Mouse (Mus musculus) MEL (cell line): ENCODE measurements around the gene Luzp2. TPM values are rescaled to one million over a fixed set of nuclear protein-coding genes. Genes with fewer than 3 reads are reported as not detected.

Source experiments
- DNase-seq: peaks from one replicate; pipeline ENCODE4 v3.0.0; 2011; ENCODE audit warnings: low read depth, low spot score
- H3K27ac ChIP-seq: 2 replicates; pipeline ENCODE4 v1.5.1; 2012; ENCODE audit warnings: low read depth, mild to moderate bottlenecking, control low read depth, low read length, moderate library complexity; ENCODE audit not compliant: control insufficient read depth
- H3K27me3 ChIP-seq, 2 experiments: fragments of 150-350 bp in 1 of 2; sonication (generic) in 1 of 2; 2 replicates each; pipeline ENCODE4 v1.6.1; 2012; ENCODE audit warnings: low read length in 2 of 2, mild to moderate bottlenecking in 2 of 2, improper control_type of control experiment in 1 of 2, moderate library complexity in 1 of 2; ENCODE audit not compliant: insufficient read depth in 2 of 2, control insufficient read depth in 1 of 2
- H3K36me3 ChIP-seq, 2 experiments: 2 replicates each; pipeline ENCODE4 v1.6.1; 2012 to 2014; ENCODE audit warnings: low read length in 2 of 2, improper control_type of control experiment in 1 of 2, inconsistent platforms in 1 of 2, mild to moderate bottlenecking in 1 of 2; ENCODE audit not compliant: insufficient read depth in 2 of 2, control insufficient read depth in 1 of 2
- H3K4me1 ChIP-seq, 2 experiments: fragments of 150-350 bp in 1 of 2; sonication (generic) in 1 of 2; 2 replicates each; pipeline ENCODE4 v1.6.1; 2012; ENCODE audit warnings: low read length in 2 of 2, improper control_type of control experiment in 1 of 2, mild to moderate bottlenecking in 1 of 2; ENCODE audit not compliant: insufficient read depth in 2 of 2, control insufficient read depth in 1 of 2
- H3K4me3 ChIP-seq, 2 experiments: fragments of 150-350 bp in 1 of 2; sonication (generic) in 1 of 2; 2 replicates each; pipeline ENCODE4 v1.5.1; 2012; ENCODE audit warnings: low read depth in 2 of 2, low read length in 2 of 2, mild to moderate bottlenecking in 2 of 2, moderate library complexity in 2 of 2, control low read depth in 1 of 2, improper control_type of control experiment in 1 of 2; ENCODE audit not compliant: control insufficient read depth in 1 of 2, insufficient read depth in 1 of 2
- H3K79me2 ChIP-seq: 2 replicates; pipeline ENCODE4 v1.6.1; 2012; ENCODE audit warnings: mild to moderate bottlenecking, low read length, moderate library complexity; ENCODE audit not compliant: control insufficient read depth, poor library complexity, insufficient read depth
- H3K9ac ChIP-seq: 2 replicates; pipeline ENCODE4 v1.6.1; 2012; ENCODE audit warnings: low read depth, mild to moderate bottlenecking, control low read depth, low read length, moderate library complexity; ENCODE audit not compliant: control insufficient read depth, poor library complexity, severe bottlenecking
- H3K9me3 ChIP-seq: fragments of 150-350 bp; sonication (generic); replicated peaks from 2 replicates; pipeline ENCODE4 v1.6.1; 2012; ENCODE audit warnings: mild to moderate bottlenecking, low read length, improper control_type of control experiment, moderate library complexity; ENCODE audit not compliant: insufficient read depth
- CHD2 ChIP-seq: IDR thresholded peaks from 2 replicates; pipeline ENCODE4 v1.6.1; 2011; ENCODE audit warnings: low read length, improper control_type of control experiment
- E2F4 ChIP-seq: IDR thresholded peaks from 2 replicates; pipeline ENCODE4 v1.6.1; 2011; ENCODE audit warnings: low read depth, low read length, improper control_type of control experiment, borderline replicate concordance
- EP300 ChIP-seq, 2 experiments: IDR thresholded peaks; 2 replicates each; pipeline ENCODE4 v1.6.1; 2011; ENCODE audit warnings: improper control_type of control experiment in 2 of 2, low read length in 2 of 2, low read depth in 1 of 2, mild to moderate bottlenecking in 1 of 2
- GABPA ChIP-seq: IDR thresholded peaks from 2 replicates; pipeline ENCODE4 v1.6.1; 2012; ENCODE audit warnings: low read depth, mild to moderate bottlenecking, inconsistent platforms, low read length, improper control_type of control experiment, moderate library complexity
- HCFC1 ChIP-seq: IDR thresholded peaks from 2 replicates; pipeline ENCODE4 v1.6.1; 2012; ENCODE audit warnings: low read depth, mild to moderate bottlenecking, inconsistent platforms, low read length, improper control_type of control experiment, moderate library complexity
- JUND ChIP-seq: IDR thresholded peaks from 2 replicates; pipeline ENCODE4 v1.6.1; 2011; ENCODE audit warnings: low read depth, mild to moderate bottlenecking, improper control_type of control experiment, low read length
- KAT2A ChIP-seq: conservative IDR thresholded peaks from 2 replicates; pipeline ENCODE4 v1.6.1; 2012; ENCODE audit warnings: low read depth, low read length, improper control_type of control experiment, inconsistent platforms
- MAFK ChIP-seq: IDR thresholded peaks from 2 replicates; pipeline ENCODE4 v1.6.1; 2011; ENCODE audit warnings: low read depth, mild to moderate bottlenecking, low read length, improper control_type of control experiment, borderline replicate concordance
- MXI1 ChIP-seq: IDR thresholded peaks from 2 replicates; pipeline ENCODE4 v1.6.1; 2011; ENCODE audit warnings: mild to moderate bottlenecking, low read depth, low read length, improper control_type of control experiment
- MYC ChIP-seq: IDR thresholded peaks from 2 replicates; pipeline ENCODE4 v1.6.1; 2011; ENCODE audit warnings: low read depth, mild to moderate bottlenecking, low read length, improper control_type of control experiment, moderate library complexity
- NELFE ChIP-seq: IDR thresholded peaks from 2 replicates; pipeline ENCODE4 v1.6.1; 2011; ENCODE audit warnings: low read depth, low read length, improper control_type of control experiment
- NRF1 ChIP-seq: IDR thresholded peaks from 2 replicates; pipeline ENCODE4 v1.6.1; 2014; ENCODE audit warnings: low read depth, mild to moderate bottlenecking, inconsistent platforms, low read length, improper control_type of control experiment, moderate library complexity; ENCODE audit not compliant: poor library complexity, insufficient read depth, severe bottlenecking
- POLR2A ChIP-seq, 2 experiments: IDR thresholded peaks; 2 replicates each; pipeline ENCODE4 v1.6.1; 2011 to 2012; ENCODE audit warnings: low read length in 2 of 2, mild to moderate bottlenecking in 2 of 2, control low read depth in 1 of 2, improper control_type of control experiment in 1 of 2, low read depth in 1 of 2, moderate library complexity in 1 of 2; ENCODE audit not compliant: control insufficient read depth in 1 of 2, insufficient read depth in 1 of 2, poor library complexity in 1 of 2
- RAD21 ChIP-seq: IDR thresholded peaks from 2 replicates; pipeline ENCODE4 v1.6.1; 2011; ENCODE audit warnings: mild to moderate bottlenecking, low read depth, low read length, improper control_type of control experiment
- RCOR1 ChIP-seq: IDR thresholded peaks from 2 replicates; pipeline ENCODE4 v1.6.1; 2012; ENCODE audit warnings: low read depth, mild to moderate bottlenecking, inconsistent platforms, low read length, improper control_type of control experiment
- SIN3A ChIP-seq: IDR thresholded peaks from 2 replicates; pipeline ENCODE4 v1.6.1; 2012; ENCODE audit warnings: low read length, improper control_type of control experiment, inconsistent platforms
- SMC3 ChIP-seq: IDR thresholded peaks from 2 replicates; pipeline ENCODE4 v1.6.1; 2011; ENCODE audit warnings: low read depth, low read length, improper control_type of control experiment
- TBP ChIP-seq: IDR thresholded peaks from 2 replicates; pipeline ENCODE4 v1.8.0; 2011; ENCODE audit warnings: low read depth, low read length, improper control_type of control experiment
- TCF12 ChIP-seq: IDR thresholded peaks from 2 replicates; pipeline ENCODE4 v1.6.1; 2014; ENCODE audit warnings: low read depth, mild to moderate bottlenecking, inconsistent platforms, low read length, improper control_type of control experiment, moderate library complexity
- USF1 ChIP-seq: IDR thresholded peaks from 2 replicates; pipeline ENCODE4 v1.6.1; 2014; ENCODE audit warnings: low read depth, mild to moderate bottlenecking, inconsistent platforms, low read length, improper control_type of control experiment, moderate library complexity
- USF2 ChIP-seq, 2 experiments: IDR thresholded peaks; 2 replicates each; pipeline ENCODE4 v1.6.1; 2011 to 2012; ENCODE audit warnings: improper control_type of control experiment in 2 of 2, low read length in 2 of 2, borderline replicate concordance in 1 of 2, inconsistent platforms in 1 of 2, low read depth in 1 of 2, mild to moderate bottlenecking in 1 of 2; ENCODE audit not compliant: insufficient read depth in 1 of 2
- ZMIZ1 ChIP-seq: IDR thresholded peaks from 2 replicates; pipeline ENCODE4 v1.6.1; 2012; ENCODE audit warnings: low read depth, mild to moderate bottlenecking, inconsistent platforms, low read length, improper control_type of control experiment, moderate library complexity
- ZNF384 ChIP-seq: IDR thresholded peaks from 2 replicates; pipeline ENCODE4 v1.6.1; 2012; ENCODE audit warnings: low read depth, mild to moderate bottlenecking, inconsistent platforms, low read length, improper control_type of control experiment
- polyA plus RNA-seq, 2 experiments: library from polyadenylated mRNA; stranded (reverse) in 1 of 2; unstranded in 1 of 2; fragments of >175 nt in 1 of 2; fragments of >200 nt in 1 of 2; gene quantifications; 2 replicates each; pipeline versions ENCODE4 v1.2.1 to v1.2.4; 2012; ENCODE audit warnings: low replicate concordance in 2 of 2, low read depth in 1 of 2; ENCODE audit not compliant: insufficient read length in 2 of 2, insufficient read depth in 1 of 2, missing spikeins in 1 of 2
- total RNA-seq: library from RNA; depleted of rRNA; stranded (reverse); fragments of 300-350 nt; gene quantifications from 2 replicates; pipeline ENCODE4 v1.2.3, GENCODE M21; 2012

Gene Luzp2
- total and polyA plus RNA-seq, 3 experiments = not detected

DNA sequence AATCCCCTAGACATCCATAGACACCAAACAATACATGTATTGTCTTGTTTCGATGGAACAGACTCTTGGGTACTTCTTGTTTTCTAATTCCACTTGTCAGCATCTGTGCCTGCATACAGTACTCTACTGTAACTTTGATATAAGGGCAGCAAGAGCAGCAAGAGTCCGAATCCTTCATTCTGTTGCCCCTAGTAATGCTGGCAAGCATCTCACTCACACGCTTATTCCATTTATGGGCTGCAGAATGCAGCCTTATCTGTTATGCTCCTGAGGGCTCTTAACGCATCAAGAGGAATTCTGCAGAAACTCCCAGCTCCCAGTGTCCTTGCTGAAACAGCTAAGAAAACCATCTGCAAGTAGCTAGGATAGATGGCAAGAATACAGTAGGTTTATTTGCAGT, 145.3 kb downstream of the Luzp2 start:
- TF ChIP-seq NRF1 = no peak
- TF ChIP-seq NELFE = no peak
- no peak for TF ChIP-seq USF2 (IDR thresholded peaks at IDR 0.05; ENCODE audit: borderline replicate concordance in 1 of 2, insufficient read depth in 1 of 2, low read depth in 1 of 2, low read length in 2 of 2)
- TF ChIP-seq POLR2A (IDR thresholded peaks at IDR 0.05; ENCODE audit: control insufficient read depth in 1 of 2, insufficient read depth in 1 of 2, low read depth in 1 of 2, low read length in 2 of 2, poor library complexity in 1 of 2) = no peak
- TF ChIP-seq KAT2A = no peak
- TF ChIP-seq RAD21 = no peak
- no peak for TF ChIP-seq ZNF384
- no peak for TF ChIP-seq MAFK
- TF ChIP-seq CHD2 = no peak
- TF ChIP-seq JUND = no peak
- TF ChIP-seq ZMIZ1 = no peak
- TF ChIP-seq E2F4 = no peak
- TF ChIP-seq MYC = no peak
- no peak for TF ChIP-seq USF1
- TF ChIP-seq SIN3A = no peak
- TF ChIP-seq MXI1 = no peak
- Histone ChIP-seq H3K9ac (no peak overlapping the region), H3K27ac (no peak overlapping the region)

DNA sequence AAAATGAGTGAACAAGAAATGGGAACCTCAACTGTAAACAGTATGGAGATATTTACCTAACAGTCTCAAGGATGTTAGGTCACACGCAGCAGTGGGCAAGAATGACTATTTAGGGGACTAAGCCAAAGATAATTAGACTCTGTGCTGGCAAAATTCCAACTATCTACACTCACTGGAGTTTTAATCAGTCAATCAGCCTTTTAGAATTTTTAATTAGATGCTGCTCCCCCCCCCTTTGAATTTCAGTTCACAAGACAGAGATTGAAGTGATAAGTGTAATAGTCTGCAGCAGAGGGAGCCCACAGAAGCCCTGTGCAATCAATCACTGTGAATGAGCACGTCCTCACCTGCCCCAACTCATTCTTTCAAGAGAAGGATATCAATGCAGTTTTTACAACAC, 165.1 kb downstream of the Luzp2 start:
- Histone ChIP-seq H3K27me3 (peaks cover 0 to 3% of the 10 kb centered on the region in 2 experiments; a peak in 1 of 4 replicates), H3K79me2 (no peaks in the 10 kb centered on the region), H3K4me3 (no peak overlapping the region), H3K27ac (no peak overlapping the region), H3K9me3 (no peaks in the 10 kb centered on the region), H3K9ac (no peak overlapping the region), H3K36me3 (no peaks in the 10 kb centered on the region), H3K4me1 (no peaks in the 10 kb centered on the region)
- TF ChIP-seq ZNF384 = no peak
- TF ChIP-seq SIN3A = no peak
- no peak for TF ChIP-seq NELFE
- TF ChIP-seq HCFC1 = no peak
- TF ChIP-seq MYC = no peak
- TF ChIP-seq RCOR1 = no peak
- TF ChIP-seq EP300 (IDR thresholded peaks at IDR 0.05; ENCODE audit: low read depth in 1 of 2, low read length in 2 of 2) = no peak
- no peak for TF ChIP-seq TCF12
- no peak for TF ChIP-seq SMC3
- TF ChIP-seq TBP = no peak
- no peak for TF ChIP-seq GABPA
- no peak for DNase-seq

More for the DNA sequence above, 145.3 kb downstream of the Luzp2 start:
- no peak for DNase-seq
- H3K27me3 ChIP-seq = peaks cover 0 to 1% of the 10 kb centered on the region in 2 experiments; a peak in 2 of 4 replicates
- H3K79me2 ChIP-seq = no peaks in the 10 kb centered on the region
- no peaks in the 10 kb centered on the region for H3K36me3 ChIP-seq
- no peaks in the 10 kb centered on the region for H3K9me3 ChIP-seq
- no peaks in the 10 kb centered on the region for H3K4me1 ChIP-seq
- H3K4me3 ChIP-seq = no peak overlapping the region
